Mouse (Mus musculus) frontal cortex, postnatal 25 days (tissue): ENCODE results near the gene Mfsd12.

Experiments
- DNase-seq, 2 experiments: peaks; one replicate each; pipeline ENCODE4 v3.0.0; 2022; ENCODE audit warnings: low spot score in 2 of 2

The Mfsd12 gene

DNA sequence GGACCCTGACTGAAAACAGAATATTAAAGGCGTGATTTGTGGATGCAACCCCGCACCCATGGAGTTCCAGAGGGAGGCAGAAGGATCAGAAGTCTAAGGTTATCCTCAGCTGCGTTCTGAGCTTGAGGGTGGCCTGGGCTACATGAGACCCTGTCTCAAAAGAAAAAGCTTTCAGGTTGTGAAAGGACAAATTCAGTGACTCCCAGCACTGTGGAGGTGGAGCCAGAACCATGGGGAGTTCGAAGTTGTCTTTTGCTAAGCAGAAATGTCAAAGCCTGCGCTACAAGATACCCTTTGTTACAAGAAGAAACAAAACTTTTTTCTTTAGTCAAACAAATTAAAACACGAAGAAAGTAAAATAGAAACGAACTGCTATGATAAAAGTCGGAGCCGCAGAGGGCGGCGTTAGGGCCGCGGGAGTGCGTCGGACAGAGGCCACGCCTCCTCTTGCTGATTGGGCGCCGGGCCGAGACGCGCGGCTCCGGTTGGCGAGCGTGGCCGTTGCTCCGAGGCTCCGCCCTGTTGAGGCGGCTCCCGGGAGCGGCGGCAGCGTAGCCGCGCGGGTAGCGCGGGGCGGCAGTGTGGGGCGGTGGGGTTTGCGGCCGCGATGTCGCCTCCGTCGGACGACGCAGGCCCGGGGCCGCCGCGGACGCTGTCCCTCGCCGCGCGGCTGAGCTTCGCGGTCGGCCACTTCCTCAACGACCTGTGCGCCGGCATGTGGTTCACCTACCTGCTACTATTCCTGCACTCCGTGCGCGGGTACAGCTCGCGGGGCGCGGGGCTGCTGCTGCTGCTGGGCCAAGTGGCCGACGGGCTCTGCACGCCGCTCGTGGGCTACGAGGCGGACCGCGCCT is at the start of gene Mfsd12:
TSS of gene Mfsd12 (plus strand) at position 501 of the 854 bp plus-strand sequence.
- DNase-seq = peak; percentile 75 to 84

- no peak for DNase-seq
These were observed 47.7 kb upstream of the Mfsd12 start for GRCm38 (mm10) chr10:81309571-81309970.

DNA sequence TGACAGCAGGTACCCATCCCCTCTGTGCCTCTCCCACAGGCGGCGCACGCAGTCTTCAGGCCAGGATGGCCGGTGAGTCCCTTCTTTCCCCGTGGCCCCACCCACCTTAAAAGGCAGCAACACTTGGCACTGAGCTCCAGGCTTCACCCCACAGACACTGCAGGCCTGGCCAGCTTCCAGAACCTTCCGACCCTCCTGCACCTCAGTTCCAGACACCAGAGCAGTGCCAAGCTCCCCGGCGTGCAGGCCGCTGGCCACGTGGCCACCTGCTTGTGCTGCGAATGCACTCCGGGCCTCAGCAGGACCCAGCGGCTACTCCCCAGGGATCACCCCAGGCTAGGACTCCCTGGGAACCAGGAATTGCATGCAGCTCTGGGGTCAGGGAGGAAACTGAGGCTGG is 43.7 kb upstream of the Mfsd12 start:
- DNase-seq = no peak

GRCm38 (mm10) chr10:81314201-81314600 is 43.1 kb upstream of the Mfsd12 start:
- DNase-seq = no peak

DNA sequence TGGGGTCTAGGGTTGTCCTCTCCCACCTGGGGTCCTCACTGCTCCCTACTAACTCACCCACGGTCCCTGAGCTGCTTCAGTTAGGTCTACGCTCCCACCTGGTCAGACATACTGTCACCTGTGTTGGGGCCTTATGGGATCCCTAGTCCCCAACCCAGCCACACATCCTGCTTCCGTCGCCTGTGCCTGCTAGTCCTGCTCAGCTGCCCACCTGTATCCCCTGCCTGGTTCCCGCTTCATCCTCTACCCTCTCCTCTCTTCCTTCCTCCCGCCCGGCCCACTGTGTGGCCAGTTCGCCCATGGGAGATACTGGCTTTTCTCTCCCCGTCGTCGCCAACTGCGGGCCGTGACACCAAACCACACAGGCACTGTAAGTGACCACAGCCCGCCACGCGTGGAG is 41.7 kb upstream of the Mfsd12 start:
- no peak for DNase-seq

DNA sequence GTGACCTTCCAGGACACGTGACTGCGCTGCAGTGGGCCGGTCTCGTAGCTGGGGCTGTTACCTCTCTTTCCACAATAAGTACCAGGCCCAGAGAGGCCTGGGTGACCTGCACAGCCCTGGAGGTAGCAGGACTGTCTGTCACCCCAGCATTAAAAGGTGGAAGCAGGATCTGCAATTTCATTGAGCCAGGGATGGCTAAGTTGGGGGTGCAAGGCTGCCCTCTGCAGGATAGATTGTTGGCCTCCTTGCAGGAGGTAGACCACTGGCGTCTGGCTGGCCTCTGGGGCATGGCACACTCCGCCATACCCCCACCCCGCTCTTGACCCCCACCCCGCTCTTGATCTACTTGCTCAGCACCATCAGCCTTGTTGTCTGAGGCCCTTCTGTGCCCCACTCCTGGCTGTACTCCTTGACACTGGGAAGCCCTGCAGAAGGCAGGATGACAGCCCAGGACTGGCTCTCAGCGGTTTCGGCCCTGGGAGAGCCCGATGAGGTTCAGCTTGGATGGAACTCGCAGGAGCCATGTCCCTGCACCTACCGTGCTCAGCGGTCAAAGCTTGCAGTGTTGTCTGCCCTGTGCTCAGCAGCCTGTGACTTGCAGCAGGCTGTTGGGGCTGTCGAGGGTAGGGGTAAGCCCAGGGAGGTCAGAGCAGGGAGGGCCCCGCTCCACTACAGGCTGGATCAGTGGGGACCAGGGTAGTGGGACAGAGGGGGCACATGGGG is 40.8 kb upstream of the Mfsd12 start:
- DNase-seq = no peak

GRCm38 (mm10) chr10:81317273-81317672 is 40.0 kb upstream of the Mfsd12 start:
- no peak for DNase-seq

- no peak for DNase-seq
These were observed 38.5 kb upstream of the Mfsd12 start for GRCm38 (mm10) chr10:81318589-81319329.

DNA sequence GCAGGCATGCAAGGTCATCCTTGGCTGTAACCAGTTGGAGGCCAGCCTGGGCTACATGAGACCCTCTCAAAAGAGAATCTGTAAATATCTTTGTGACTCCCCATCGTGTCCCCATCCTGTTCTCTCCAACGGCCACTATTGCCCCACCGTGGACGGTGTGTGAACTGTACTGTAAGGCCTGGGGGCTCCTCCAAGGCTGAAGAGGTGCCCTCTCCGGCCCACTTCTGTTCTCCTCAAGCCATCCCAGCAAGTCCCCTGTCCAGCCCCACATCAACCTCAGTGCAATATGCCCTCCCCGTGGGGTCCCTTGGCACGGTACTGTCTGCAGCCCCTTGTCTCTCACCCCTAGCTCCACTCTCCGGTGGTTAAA is 38.0 kb upstream of the Mfsd12 start:
- DNase-seq = no peak

DNA sequence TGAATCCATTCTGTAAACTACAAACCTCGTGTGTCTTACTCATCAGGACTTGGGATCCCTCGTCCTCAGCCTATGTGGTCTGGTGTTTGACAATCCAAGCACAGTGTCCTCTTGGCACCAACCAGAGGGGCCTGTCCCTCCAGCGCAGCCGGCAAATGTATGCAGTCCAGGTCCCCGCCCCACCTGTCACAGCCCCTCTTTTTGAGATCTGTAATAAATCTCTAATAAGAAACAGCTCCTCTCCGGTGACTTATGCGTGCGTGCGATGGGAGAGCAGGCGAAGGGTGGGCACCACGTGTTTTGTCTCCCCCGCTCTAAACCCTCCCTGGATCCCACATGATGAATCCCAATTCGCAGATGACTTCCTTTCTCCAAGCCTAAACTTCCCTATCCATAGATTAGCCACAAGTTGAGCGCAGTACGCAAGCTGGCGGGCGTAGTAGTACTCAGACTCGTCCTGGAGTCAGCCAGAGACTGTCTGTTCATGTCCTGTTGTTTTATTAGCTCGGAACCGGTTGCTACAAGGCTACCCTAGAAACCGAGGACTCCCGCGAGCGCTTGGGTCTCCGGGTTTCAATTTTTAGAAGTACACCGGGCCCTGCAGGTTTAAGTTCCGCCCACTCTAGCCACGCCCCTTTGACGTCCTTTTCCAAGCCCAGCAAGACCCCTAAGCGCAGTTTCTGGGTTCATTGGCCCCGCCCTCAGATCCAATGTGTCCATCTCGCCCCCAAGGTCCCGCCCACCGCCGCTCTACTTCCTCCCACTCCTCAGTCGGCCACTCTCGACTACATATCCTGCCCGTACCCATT is 37.3 kb upstream of the Mfsd12 start:
- peak in 1 of 2 experiments; percentile 43 for DNase-seq

DNA sequence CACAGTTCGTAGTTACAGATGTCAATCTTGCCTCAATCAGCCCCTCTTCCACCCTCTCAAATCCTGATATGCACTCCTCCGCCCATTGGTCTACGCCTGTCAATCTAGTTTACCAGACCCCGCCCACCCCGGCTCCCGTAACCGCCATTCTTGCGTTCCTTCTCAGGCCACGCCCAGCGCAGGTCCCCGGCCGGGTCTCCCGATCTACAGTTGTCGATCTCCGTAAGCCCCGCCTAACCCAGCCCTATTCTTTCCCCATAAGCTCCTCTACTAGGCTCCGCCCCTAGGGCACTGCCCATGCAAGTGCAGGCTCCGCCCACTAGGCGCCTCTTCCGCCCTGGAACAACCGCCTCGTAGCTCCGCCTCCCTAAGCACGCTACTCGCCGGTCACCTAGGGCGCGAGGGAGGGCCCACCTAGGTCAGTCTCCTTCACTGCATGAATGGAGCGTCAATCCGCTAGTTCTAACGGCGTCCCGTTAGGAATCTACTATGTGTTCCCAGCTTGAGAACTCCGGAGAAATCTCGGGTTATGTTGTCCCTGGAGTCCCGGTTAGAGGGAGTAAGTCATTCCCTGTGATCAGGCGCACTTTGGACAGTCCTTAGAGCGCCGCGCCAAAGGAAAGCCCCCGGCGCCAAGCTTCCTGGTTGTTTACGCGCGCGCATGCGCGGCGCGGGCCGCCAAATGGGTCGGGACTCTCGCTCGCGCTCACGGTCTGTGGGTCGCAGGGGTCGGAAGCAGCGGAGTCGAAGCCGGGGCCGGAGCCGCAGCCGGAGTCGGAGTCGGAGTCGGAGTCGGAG is 36.5 kb upstream of the Mfsd12 start, which contains the start of gene Cactin:
TSS of gene Cactin (plus strand) at position 554 of the 798 bp plus-strand sequence.
- peak; percentile 94 to 98 for DNase-seq

- no peak for DNase-seq
These were observed 35.9 kb upstream of the Mfsd12 start for GRCm38 (mm10) chr10:81321436-81321835.

GRCm38 (mm10) chr10:81322444-81322843 is 34.8 kb upstream of the Mfsd12 start:
- DNase-seq = no peak

GRCm38 (mm10) chr10:81323141-81323775 is 34.0 kb upstream of the Mfsd12 start:
- no peak for DNase-seq

DNA sequence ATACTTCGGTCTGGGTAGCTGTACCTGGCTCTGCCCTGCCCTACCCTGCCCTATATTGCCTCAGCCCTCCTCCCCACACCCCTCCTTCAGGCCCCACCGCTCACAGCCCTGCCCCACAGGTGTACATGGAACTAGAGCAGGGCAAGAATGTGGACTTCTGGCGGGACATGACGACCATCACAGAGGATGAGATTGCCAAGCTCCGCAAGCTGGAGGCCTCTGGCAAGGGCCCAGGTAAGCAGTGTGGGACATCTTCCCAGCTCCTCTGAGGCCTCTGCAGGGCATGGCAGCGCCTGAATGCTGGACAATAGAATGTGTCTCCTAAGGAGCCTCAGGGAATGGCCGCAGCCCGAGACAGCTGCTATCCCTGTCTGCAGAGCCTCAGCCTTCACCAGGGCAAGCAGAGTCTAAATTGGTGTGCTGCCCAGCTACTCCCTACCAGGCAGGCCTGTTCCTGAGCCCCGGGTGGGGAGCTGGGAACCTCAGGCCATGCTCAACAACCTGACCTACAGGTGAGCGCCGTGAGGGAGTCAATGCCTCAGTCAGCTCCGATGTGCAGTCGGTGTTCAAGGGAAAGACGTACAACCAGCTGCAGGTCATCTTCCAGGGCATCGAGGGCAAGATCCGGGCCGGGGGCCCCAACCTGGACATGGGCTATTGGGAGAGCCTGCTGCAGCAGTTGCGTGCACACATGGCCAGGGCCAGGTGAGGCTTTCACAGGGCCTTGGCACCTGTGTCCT is 33.3 kb upstream of the Mfsd12 start:
- DNase-seq = no peak

DNA sequence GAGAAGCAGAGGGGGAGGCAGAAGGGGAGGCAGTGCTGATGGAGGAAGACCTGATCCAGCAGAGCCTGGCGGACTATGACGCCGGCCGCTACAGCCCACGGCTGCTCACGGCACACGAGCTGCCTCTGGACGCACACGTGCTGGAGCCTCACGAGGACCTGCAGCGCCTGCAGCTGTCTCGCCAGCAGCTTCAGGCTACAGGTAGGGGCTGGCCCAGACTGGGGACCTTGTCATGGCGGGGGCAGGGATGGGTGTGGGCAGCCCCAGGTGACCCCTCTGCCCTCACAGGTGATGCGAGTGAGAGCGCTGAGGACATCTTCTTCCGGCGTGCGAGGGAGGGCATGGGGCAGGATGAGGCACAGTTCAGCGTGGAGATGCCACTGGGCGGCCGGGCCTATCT is 32.1 kb upstream of the Mfsd12 start:
- no peak for DNase-seq

DNA sequence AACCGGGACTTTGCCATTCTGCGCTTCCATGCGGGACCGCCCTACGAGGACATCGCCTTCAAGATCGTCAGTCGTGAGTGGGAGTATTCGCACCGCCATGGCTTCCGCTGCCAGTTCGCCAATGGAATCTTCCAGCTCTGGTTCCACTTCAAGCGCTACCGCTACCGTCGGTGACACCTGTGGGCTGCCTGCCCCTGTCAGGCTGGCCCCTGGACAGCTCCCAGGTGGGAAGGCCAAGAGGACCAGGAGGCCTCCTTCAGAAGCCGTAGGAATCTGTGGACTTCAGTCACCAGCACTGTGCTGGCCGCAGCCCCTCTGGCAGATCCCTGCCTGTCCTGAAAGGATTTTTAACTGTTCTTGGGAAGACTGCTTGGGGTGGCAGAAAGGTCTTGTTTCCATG is 31.5 kb upstream of the Mfsd12 start:
- DNase-seq = no peak

GRCm38 (mm10) chr10:81326858-81327257 is 30.4 kb upstream of the Mfsd12 start:
- DNase-seq = no peak

GRCm38 (mm10) chr10:81327959-81328358 is 29.3 kb upstream of the Mfsd12 start:
- no peak for DNase-seq
